Mouse (Mus musculus) layer of hippocampus, adult 8-10 months (tissue): ENCODE data around the gene Kank4. TPM values are rescaled to one million over a fixed set of nuclear protein-coding genes. Genes with fewer than 3 reads are reported as not detected.
"Not testable (repeated sequence)": the region's sequence is repeated elsewhere in the genome, so short reads cannot be mapped to it uniquely, and the experiment has no call there.

Source experiments
- DNase-seq, 2 experiments: peaks; one replicate each; pipeline ENCODE4 v3.0.0; 2022; ENCODE audit warnings: low spot score in 2 of 2
- total RNA-seq, 4 experiments: library from RNA; stranded (reverse); gene quantifications; 2 replicates each; pipeline ENCODE4 v1.2.4; 2022

Gene Kank4
- total RNA-seq, 4 experiments from 2014 or later, result 2.8 to 5.7 (median 3.1) TPM

GRCm38 (mm10) chr4:98834782-98835181 is 17.4 kb upstream of the Kank4 start:
- no peak for DNase-seq

GRCm38 (mm10) chr4:98831726-98832125 is 14.4 kb upstream of the Kank4 start:
- no peak for DNase-seq

- DNase-seq, result no peak
Measured at GRCm38 (mm10) chr4:98826701-98827100, 9.4 kb upstream of the Kank4 start.

- DNase-seq, result not testable (repeated sequence)
Measured at GRCm38 (mm10) chr4:98823740-98824139, 6.4 kb upstream of the Kank4 start, which contains the start of gene I0C0044D17Rik. I0C0044D17Rik (minus strand) TSS chr4:98823840.

GRCm38 (mm10) chr4:98823047-98823446 is 5.7 kb upstream of the Kank4 start:
- DNase-seq, result no peak

GRCm38 (mm10) chr4:98822478-98822877 is 5.1 kb upstream of the Kank4 start:
- DNase-seq, result no peak

GRCm38 (mm10) chr4:98819216-98819755 is 1.9 kb upstream of the Kank4 start:
- no peak for DNase-seq

GRCm38 (mm10) chr4:98816807-98817183 is 542 bp downstream of the Kank4 start:
- DNase-seq, result no peak

GRCm38 (mm10) chr4:98806306-98806705 is 11.0 kb downstream of the Kank4 start:
- DNase-seq, result no peak

- DNase-seq, result no peak
Measured at GRCm38 (mm10) chr4:98805291-98806048, 11.9 kb downstream of the Kank4 start.

- no peak for DNase-seq
Measured at GRCm38 (mm10) chr4:98804476-98805134, 12.7 kb downstream of the Kank4 start.

- no peak for DNase-seq
Measured at GRCm38 (mm10) chr4:98801775-98802174, 15.6 kb downstream of the Kank4 start.

- peak in 1 of 2 experiments; percentile 7 for DNase-seq
Measured at GRCm38 (mm10) chr4:98800824-98801223, 16.5 kb downstream of the Kank4 start.

GRCm38 (mm10) chr4:98796591-98797341 is 20.6 kb downstream of the Kank4 start:
- peak in 1 of 2 experiments; percentile 6 for DNase-seq

GRCm38 (mm10) chr4:98795241-98795640 is 22.1 kb downstream of the Kank4 start:
- no peak for DNase-seq

- DNase-seq, result no peak
Measured at GRCm38 (mm10) chr4:98793486-98793885, 23.9 kb downstream of the Kank4 start.

GRCm38 (mm10) chr4:98790721-98791120 is 26.6 kb downstream of the Kank4 start:
- DNase-seq, result no peak

- DNase-seq, result no peak
Measured at GRCm38 (mm10) chr4:98789861-98790311, 27.5 kb downstream of the Kank4 start.

GRCm38 (mm10) chr4:98789133-98789765 is 28.1 kb downstream of the Kank4 start:
- DNase-seq, result no peak

GRCm38 (mm10) chr4:98786281-98786680 is 31.1 kb downstream of the Kank4 start:
- no peak for DNase-seq

- DNase-seq, result no peak
Measured at GRCm38 (mm10) chr4:98785851-98786250, 31.5 kb downstream of the Kank4 start.
